Mouse (Mus musculus) bone marrow macrophage, adult 2 months (primary cell): Measurements from ENCODE around the gene Egflam.

ENCODE experiments used
- CTCF ChIP-seq: IDR thresholded peaks from 2 replicates; pipeline ENCODE4 v1.5.1; 2012; ENCODE audit warnings: low read depth, mild to moderate bottlenecking, low read length, moderate library complexity
- POLR2A ChIP-seq: IDR thresholded peaks from 2 replicates; pipeline ENCODE4 v1.6.1; 2012; ENCODE audit warnings: mild to moderate bottlenecking, low read depth, low read length, borderline replicate concordance

GRCm38 (mm10) chr15:7202981-7203380 is 195.2 kb downstream of the Egflam start:
- TF ChIP-seq CTCF = no peak
- no peak for TF ChIP-seq POLR2A
